Mouse (Mus musculus): ENCODE results near the gene Olfr48.

Gene Olfr48

GRCm38 (mm10) chr2:89848105-89848504 is at the start of gene Olfr48:
Olfr48 (minus strand) TSS chr2:89848205.
- no peak for DNase-seq (ENCODE audit: low spot score in 2 of 2)

DNA sequence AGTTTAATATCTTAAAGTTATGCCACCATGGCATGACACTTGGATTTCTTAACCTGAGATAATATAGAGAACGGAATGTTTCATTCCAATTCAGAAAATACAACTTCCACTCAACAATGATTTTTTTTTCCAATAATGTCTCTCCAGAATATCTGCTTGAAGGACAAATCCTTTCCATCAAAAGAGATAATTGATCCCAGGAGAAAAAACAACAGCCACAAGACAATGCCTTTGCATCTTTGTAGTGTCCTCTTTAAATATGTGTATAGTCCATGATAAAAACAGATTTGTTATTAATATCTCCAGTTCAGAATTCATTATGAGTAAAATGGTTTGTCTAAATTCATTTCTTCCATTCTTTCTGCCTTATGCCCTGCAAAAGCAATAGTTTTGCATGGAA is 30.1 kb upstream of the Olfr48 start, which contains the start of gene Olfr1257:
Gene Olfr1257, plus strand, starts transcription at position 301 of the 400 bp plus-strand sequence.
- no peak for DNase-seq (ENCODE audit: low spot score in 2 of 2)

DNA sequence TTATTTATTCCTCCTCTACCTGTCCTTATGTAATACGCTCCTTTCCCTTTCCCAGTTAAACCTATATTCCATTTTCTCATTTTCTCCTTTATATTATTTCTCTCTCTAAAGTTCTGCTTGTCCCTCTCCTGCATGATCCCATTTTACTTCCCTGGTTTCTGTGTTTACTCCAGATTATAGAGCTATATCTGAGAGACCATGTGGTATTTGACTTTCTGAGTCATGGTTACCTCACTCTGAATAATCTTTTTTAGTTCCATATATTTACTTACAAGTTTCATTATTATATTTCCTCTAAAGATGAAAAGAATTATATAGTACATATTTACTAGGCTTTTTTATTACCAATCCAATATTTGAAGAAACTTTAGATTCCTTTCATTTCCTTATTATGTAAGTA is 1.2 kb upstream of the Olfr48 start:
- no peak for DNase-seq (ENCODE audit: low spot score in 2 of 2)

DNA sequence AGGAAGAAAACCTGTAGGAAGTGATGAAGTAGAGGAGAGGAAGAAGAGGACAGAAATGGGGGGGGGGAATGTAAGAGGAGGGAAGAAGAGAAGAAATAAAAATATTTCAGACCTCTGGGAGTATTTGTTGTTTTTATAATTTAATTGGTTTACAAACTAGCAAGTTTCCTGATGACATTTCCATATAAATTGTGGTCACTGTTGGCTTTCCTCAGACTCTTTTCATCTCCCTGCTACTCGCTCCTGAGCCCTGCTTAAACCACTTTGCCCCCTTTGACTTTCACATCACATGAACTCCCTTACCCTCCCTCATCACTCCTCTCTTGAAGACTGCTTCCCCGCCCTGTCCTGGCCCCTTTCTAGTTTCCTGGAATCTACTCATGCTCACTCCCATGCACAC is 6.5 kb downstream of the Olfr48 start, which contains the start of gene Olfr1256:
Gene Olfr1256, minus strand, starts transcription at position 101 of the 400 bp plus-strand sequence.
- DNase-seq (ENCODE audit: low spot score in 2 of 2): no peak

GRCm38 (mm10) chr2:89820216-89820615 is 27.8 kb downstream of the Olfr48 start:
- no peak for DNase-seq (ENCODE audit: low spot score in 2 of 2)

- DNase-seq (ENCODE audit: low spot score in 2 of 2): no peak
Observed at GRCm38 (mm10) chr2:89811751-89812150, 36.3 kb downstream of the Olfr48 start, which contains the start of gene Olfr1255. Olfr1255 (plus strand) TSS chr2:89812051.

DNA sequence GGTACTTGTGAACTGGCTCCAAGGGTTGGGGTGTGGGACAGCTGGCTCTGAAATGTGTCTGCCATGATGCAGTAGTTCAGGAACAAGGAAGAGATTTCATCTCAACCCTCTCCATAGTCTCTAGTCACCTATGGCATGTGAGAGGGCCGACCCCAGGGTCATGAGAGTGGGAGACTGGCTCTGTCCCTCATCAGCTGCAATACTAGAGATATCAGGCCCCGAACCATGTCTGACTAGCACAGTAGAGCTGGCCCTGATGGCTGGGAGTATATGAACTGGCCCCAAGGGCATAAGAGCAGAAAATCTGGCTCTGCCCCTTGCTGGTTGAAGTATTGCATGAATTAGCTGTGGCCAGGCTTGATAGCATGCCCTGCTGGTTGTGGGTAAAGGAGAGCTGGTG is 37.3 kb downstream of the Olfr48 start:
- DNase-seq (ENCODE audit: low spot score in 2 of 2): no peak

GRCm38 (mm10) chr2:89799583-89799982 is 48.4 kb downstream of the Olfr48 start:
- DNase-seq (ENCODE audit: low spot score in 2 of 2): no peak

DNA sequence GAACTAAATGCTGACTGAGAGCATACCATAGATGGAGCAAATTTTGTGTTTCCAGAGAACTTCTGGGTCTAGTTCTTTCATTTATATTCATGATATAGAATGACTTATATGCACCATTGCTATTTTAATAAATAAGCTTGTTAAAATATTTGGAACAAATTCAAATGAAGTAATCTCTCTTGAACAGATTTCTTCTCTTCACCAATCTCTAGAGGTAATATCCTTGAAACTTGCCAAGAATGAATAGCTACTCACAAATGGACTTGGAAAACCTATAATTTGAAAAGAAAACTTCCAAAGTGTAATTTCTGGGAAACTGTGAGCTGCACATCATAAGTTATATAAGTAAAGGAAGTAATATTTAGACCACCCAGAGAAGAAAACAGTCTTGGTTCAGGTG is 54.5 kb downstream of the Olfr48 start, which contains the start of gene Olfr1254:
Gene Olfr1254, minus strand, starts transcription at position 101 of the 400 bp plus-strand sequence.
- no peak for DNase-seq (ENCODE audit: low spot score in 2 of 2)
